Mouse (Mus musculus) T-cell, adult 2 months (primary cell): ENCODE data around the gene Pitpnb.

ENCODE experiments used
- DNase-seq: peaks from one replicate; pipeline ENCODE4 v3.0.0; 2022; ENCODE audit warnings: low spot score

Pitpnb gene

DNA sequence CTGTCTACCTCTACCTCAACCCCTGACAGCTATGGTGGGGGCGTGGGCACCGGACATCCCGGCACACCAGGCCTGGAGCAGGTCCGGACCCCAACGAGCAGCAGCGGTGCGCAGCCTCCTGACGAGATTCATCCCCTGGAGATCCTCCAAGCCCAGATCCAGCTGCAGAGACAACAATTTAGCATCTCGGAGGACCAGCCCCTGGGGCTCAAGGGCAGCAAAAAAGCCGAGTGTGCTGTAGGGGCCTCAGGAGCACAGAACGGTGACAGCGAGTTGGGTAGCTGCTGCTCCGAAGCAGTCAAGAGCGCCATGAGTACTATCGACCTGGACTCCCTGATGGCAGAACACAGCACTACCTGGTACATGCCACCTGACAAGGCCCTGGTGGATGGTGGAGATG, 90.9 kb downstream of the Pitpnb start:
- DNase-seq: no peak

DNA sequence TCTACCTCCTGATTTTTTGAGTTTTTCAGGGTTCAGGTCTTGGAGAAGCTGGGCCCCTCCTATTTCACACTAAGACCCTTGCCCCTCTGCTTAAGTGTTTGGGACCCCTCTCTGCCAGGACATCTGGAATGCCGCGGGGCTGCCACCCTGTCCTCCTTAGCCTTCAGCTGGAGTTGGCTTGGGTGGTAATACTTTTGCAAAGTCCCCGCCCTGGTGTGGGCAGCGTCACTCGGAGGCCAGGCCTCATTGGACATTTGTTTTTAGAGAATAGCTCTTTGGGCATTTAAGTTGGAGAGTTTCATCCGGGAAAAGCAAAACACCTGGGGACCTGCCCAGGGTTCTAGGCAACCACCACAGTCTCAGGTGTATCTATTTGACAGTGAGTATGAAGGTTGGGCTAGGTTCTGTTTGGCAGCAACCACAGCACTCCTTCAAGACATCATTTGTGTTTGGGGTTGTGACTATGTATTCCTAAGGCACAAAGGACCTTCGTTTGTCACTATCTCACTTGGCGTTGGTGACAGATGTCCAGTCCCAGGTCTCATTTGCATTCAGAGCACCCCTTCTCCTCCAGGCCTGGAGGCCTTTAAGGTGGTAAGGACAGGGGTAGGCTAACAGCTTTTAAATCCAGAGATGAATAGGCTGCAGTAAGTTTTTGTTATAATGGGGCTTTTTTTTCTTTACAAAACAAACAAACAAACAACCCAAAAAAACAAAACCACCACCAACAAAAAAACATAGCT, 91.7 kb downstream of the Pitpnb start:
- DNase-seq: no peak

DNA sequence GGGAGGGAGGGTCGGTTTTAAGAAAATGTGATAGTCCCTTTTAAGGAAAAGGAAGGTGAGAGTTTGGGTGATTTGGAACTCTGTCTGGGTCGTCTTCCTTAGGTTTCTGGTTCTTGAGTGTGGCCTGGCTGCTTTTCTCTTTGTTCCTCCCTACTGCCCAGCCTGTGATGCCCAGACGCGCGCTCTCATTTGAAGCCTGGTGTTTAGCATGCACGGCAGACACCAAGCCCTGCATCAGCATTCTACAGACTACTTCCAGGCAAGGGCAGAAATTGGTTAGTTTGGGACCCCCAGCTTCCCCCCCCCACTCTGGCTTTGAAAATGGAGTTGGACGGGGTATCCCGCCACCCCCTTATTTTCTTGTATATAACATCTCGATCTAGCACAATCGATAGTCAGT, 92.4 kb downstream of the Pitpnb start:
- DNase-seq: no peak

DNA sequence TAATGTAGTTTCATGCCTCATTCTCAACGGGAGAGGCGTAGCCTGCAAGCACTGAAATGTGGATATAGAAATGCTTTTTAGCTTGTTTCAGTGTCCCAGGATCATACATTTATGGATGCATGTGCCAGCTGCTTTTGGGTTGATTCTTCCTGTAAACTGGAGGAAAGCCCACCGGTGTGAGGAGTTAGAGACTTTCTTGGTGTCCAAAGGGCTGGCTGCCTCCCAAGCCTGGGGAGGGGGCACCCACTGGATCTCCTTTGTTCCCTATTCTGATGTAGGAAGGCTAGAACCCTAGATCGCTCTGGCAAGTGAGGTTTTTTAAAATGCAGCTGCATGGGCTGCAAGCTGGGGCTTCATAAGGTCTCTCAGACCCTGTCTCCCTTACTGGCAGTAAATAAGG, 93.1 kb downstream of the Pitpnb start:
- DNase-seq: no peak

DNA sequence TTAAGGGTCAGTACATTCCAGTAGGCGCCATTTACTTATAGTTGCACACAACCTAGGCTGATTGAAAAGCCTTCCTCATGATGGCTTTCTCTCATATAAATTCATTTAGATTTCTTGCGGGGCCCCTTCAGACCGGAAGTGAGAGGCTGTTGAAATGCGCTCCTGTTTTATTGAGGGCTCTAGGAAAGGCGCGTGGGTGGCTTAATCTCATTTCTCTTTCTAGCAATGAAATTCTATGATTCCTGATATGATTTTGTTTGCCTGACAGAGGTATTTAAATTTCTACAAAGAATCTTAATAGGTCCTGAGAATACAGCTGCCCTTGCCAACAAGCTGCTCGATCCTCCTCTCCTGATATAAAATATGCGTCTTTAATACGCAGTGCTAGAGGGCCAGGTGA, 95.2 kb downstream of the Pitpnb start:
- DNase-seq: no peak

DNA sequence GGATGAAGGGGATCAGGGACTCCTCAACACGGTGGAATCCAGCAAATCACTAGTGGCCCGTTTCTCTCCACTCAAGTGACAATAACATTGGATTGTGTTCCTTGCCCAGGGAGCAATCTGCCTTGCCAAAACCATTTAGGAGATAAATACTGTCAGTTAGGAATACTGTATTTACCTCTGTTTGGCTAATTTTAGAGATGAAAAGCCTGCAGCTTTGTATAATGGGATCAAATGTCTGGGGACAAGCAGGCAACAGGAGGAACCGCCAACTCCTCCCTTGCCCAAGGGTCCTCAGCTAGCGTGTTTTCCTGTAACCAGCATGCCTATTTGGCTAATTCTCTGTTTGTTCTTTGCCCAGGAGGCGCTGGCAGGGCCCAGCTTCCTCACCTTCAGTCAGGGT, 95.7 kb downstream of the Pitpnb start:
- DNase-seq: no peak

DNA sequence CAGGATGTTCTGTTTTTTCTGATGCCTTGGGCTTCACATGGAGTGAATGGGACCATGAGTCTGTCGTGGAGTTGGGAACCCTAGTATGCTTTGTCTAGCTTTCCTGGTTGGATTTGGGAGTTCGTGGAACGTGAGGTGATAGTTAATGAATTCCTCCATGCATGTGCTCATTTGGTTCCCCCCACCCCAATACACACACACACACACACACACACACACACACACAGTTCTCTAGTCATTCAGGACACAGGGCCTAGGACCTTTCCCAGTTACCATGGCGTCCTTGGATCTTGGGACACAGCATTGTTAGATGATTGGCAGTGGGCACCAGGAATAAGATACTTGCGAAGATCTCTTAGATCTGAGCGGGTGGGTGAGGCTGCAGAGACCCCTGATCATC, 98.3 kb downstream of the Pitpnb start:
- no peak for DNase-seq

DNA sequence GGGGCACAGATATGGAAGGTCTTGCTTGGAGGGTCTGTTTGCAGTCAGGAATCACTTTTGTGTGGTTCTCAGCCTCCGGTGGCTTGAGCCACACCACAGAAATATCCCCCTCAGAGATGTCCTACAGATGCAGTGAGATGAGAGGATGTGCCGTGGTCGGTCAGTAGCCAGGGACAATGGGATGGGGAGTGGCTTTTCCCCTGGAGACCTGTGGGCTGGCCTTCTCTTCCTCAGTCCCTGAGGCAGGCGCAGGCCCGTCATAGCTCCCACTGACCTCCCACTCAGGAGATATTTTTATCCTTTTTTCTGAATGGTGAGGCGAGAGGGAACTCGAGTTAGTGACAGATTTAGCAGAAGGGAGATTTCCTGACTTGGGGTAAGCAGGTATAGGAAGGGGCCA, 99.2 kb downstream of the Pitpnb start:
- no peak for DNase-seq

DNA sequence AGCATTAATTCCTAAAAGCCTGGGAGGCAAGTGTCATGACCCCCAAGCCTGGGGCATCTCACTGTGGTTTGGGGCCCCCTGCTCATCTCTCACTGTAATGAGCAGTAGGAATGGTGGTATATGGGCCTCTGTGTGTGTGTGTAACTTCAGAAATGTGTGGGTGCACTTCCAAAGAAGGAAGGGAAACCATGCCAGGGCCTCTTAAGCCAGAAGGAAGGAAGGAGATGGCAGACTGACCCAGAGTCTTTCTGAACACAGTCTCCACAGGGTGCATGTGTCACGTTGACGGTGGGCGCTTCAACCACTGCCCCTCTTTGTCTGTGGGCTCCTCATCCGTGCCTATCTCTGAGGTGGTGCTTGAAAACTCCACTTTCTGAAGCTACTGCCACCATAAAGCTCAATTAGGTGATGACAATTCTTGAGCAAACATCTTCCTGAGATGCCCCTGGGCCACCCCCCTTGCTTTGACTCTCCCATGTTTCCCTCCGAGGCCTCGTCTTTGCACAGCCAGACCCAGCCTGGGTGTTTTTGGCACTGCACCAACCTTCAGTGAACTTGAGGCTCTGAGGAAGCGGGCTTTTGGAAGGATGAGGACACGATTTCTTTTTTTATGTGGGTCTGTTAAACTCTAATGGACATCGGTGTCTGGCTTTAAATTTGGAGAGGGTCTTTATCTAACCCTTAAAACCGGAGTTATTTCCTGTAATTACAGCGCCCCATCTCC, 100.6 kb downstream of the Pitpnb start:
- DNase-seq: no peak

DNA sequence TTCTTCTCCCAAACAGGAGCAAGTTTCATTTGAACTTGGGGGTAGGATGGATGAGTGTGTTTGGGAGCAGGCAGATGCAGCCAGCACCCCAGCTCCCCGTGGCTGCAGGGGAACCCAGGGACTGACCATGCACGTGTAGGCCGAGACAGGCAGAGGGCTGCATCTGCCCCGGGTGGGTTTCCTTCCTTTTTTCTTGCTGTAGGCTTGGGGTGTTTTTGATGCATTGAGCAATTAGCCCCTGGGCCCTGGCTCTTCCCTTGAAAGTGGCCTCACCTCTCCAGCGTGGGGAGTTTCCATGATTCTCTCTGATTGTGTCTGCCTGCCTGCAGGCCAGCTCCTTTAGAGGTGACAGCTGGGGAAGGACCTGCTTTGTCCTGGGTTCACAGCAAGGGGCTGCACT, 102.3 kb downstream of the Pitpnb start:
- no peak for DNase-seq

DNA sequence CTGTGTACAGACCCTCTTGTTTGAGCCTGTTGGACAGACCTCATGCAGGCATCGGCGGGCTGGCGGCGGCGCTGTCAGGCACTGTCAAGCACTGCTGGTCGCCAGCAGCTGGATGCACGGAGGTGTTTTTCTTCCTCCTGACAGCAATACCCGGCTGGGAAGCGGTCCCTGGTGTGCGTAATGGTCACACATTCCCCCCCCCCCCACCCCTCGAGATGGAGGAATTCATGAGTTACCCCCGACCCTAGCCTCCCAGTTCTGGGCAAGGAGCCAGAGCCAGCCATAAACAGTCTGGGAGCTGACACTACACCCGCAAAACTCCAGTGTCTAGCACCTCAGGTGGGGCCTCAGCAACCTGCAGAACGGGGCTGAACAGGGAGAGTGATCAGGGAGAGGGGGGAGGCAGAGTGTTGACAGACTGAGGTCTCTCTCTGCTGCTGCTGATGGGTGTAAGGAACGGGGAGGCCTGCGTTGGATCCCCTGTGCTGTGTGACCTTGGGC, 103.8 kb downstream of the Pitpnb start:
- no peak for DNase-seq

DNA sequence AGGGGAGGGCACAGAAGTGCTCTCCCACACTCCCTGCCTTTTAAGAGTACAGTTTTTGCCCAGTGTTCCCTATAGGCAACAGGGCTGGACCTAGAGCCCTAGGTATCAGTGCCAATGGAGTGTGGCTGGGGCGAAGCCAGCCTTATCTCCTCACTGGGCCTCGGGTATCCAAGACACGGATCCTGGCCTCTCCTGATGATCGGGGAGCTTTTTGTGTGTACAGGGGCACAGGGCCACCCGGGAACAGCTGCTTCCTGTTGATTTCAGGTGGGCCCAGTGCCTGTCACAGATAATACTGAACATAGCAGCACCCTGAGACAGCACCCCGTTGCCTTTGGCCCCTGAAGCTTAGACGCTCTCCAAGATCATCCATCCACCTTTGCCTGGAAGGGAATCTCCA, 105.7 kb downstream of the Pitpnb start:
- no peak for DNase-seq

DNA sequence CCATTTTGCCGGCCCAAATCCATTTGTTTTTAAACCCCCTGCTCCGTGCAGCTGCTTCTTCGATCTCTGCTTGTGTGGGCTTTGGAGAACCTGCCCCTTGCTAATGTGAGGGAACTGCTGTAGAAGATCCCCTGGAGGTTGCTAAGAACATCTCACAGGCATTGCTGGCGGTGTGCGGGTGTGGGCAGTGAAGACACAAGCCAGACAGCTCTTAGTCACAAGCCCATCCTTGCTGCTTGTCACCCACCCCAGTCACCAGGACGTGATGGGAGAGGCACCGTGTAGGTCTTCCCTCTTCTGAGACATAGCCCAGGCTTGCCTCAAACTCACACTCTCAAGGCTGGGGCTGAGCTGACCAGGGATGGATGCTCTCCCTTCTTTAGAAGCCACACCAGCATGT, 106.6 kb downstream of the Pitpnb start:
- DNase-seq: no peak
